Mouse (Mus musculus) erythroblast, adult 5-6 weeks (primary cell): ENCODE data around the gene Fam187b. TPM values are rescaled to one million over a fixed set of nuclear protein-coding genes. Genes with fewer than 3 reads are reported as not detected.
"Not testable (repeated sequence)": the region's sequence is repeated elsewhere in the genome, so short reads cannot be mapped to it uniquely, and the experiment has no call there.

Experiments
- ATAC-seq: replicated peaks from 2 replicates; pipeline ENCODE4 v1.8.0; 2016; ENCODE audit warnings: moderate number of reproducible peaks, mild to moderate bottlenecking, moderate TSS enrichment, inconsistent platforms; ENCODE audit not compliant: poor library complexity, low FRiP score, severe bottlenecking
- total RNA-seq, 2 experiments: library from RNA; stranded (forward) in 1 of 2; stranded (reverse) in 1 of 2; fragments of 150-400 nt in 1 of 2; fragments of 200-764, 138-1000 nt in 1 of 2; gene quantifications; 2 replicates each; pipeline versions ENCODE4 v1.2.3 to v1.2.4; 2015 to 2017; ENCODE audit warnings: low replicate concordance in 2 of 2

Fam187b gene
- total RNA-seq (2015; ENCODE audit: low replicate concordance), result not detected in 2 replicates
- total RNA-seq (2017; ENCODE audit: low replicate concordance), result not detected in 2 replicates

GRCm38 (mm10) chr7:30973501-30974289, at the start of gene Fam187b:
Gene Fam187b (plus strand): TSS chr7:30973790.
- peak; percentile 96 for ATAC-seq

DNA sequence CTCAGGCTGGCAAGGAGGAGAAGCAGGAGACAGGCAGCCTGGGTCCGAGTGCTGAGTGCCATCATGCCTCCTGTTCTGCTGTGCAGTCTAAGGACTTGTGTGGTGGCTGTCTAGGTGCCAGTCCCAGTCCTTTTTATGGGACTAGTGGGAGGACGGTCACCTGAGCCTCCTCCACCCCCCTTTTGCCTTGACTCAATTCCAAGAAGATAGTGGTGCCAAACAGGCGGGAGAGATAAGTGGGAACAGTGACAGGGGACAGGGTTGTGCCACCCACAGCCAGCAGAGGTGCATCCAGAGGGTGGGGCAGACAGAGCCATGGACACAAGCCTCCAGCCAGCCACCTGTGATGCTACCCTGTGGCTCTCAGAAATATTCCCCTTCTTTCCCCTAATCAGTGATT, 49.5 kb upstream of the Fam187b start:
- no peak for ATAC-seq

- ATAC-seq, result not testable (repeated sequence)
These were observed 49.0 kb upstream of the Fam187b start, which contains the start of gene Hamp2 for GRCm38 (mm10) chr7:30924581-30924980. Gene Hamp2 (minus strand): TSS chr7:30924681.

DNA sequence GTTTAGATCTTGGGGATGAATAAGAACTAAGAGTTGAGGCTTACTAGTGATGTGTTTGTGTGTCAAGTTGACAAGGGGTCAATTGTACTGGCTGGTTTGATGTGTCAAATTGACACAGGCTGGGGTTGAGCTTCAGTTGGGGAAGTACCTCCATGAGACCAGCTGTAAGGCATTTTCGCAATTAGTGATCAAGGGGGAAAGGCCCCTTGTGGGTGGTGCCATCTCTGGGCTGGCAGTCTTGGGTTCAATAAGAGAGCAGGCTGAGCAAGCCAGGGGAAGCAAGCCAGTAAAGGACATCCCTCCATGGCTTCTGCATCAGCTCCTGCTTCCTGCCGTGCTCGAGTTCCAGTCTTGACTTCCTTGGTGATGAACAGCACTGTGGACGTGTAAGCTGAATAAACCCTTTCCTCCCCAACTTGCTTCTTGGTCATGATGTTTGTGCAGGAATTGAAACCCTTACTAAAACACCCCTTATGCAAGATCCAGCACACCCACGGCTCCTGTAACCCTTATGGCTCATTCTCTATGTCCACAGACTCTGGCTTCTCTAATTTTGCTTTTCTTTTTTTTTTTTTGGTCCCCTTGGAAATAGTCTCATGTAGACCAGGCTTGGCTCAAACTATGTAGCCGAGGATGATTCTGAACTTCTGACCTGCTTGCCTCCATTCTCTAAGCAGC, 38.0 kb upstream of the Fam187b start:
- ATAC-seq, result not testable (repeated sequence)

- not testable (repeated sequence) for ATAC-seq
These were observed 33.5 kb upstream of the Fam187b start for GRCm38 (mm10) chr7:30940070-30940469.

- not testable (repeated sequence) for ATAC-seq
These were observed 31.2 kb upstream of the Fam187b start for GRCm38 (mm10) chr7:30942365-30942764.

DNA sequence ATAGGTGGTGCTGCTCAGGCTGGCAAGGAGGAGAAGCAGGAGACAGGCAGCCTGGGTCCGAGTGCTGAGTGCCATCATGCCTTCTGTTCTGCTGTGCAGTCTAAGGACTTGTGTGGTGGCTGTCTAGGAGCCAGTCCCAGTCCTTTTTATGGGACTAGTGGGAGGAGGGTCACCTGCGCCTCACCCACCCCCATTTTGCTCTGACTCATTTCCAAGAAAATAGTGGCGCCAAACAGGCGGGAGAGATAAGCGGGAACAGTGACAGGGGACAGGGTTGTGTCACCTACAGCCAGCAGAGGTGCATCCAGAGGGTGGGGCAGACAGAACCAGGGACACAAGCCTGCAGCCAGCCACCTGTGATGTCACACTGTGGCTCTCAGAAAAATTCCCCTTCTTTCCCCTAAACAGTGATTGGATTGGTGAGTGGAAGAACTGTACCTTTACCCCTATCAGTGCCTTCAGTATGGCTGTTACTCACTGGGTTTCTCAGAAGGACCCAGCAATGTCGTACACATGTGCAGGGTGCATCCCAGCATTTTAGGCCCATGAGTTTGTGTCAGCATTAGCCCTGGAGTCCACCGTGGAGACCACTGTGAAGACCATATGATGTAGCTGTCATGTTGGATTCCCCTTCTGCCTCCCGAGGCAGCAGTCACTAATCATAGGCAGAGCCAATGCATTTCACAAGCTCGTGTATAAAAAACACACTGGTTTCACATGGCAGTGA, 29.5 kb upstream of the Fam187b start, which contains the start of gene Hamp:
Gene Hamp, minus strand, starts transcription at position 124 of the 727 bp plus-strand sequence.
- no peak for ATAC-seq

DNA sequence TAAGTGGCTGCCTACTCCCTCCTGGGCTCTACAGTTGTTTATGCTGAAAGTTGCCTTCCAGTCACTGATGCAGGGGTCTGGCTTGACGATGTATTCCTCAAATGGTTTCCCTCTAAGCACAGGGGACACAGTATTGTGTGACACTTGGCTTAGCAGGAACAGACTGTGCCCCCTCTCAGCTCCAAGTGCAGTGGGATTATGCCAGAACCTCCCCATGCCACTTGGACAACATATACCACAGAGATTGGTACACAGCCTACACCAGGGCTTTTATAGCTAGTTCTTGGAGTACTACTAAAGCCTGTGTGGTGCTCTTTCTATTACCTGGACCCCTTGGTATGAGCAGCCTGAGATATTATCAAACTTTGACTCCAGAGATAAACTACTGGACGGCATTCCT, 28.9 kb upstream of the Fam187b start:
- ATAC-seq, result not testable (repeated sequence)

DNA sequence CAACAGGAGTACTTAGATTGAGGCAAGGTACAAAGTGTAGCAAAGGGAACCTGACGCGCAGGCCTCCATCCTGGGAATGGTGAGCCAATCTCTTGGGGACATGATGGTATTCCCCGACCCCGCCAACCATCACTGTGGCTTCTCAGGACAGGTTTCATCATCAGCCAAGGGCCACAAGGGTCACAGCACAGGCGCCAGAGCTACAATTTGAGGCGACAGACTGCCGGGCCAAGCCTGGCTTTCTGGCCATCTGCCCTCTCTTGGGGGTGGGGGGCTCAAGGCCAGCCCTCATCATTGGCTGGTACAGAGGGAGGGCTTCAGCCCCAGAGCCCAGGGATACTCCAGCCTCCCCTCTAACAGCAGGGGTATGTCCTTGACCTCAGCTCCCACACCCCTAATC, 28.1 kb upstream of the Fam187b start:
- ATAC-seq, result 0 out of 2 replicates have a peak, but pooled peaks have one; percentile 24

- no peak for ATAC-seq
These were observed 27.7 kb upstream of the Fam187b start for GRCm38 (mm10) chr7:30945876-30946275.

- ATAC-seq, result not testable (repeated sequence)
These were observed 23.7 kb upstream of the Fam187b start for GRCm38 (mm10) chr7:30949902-30950301.

DNA sequence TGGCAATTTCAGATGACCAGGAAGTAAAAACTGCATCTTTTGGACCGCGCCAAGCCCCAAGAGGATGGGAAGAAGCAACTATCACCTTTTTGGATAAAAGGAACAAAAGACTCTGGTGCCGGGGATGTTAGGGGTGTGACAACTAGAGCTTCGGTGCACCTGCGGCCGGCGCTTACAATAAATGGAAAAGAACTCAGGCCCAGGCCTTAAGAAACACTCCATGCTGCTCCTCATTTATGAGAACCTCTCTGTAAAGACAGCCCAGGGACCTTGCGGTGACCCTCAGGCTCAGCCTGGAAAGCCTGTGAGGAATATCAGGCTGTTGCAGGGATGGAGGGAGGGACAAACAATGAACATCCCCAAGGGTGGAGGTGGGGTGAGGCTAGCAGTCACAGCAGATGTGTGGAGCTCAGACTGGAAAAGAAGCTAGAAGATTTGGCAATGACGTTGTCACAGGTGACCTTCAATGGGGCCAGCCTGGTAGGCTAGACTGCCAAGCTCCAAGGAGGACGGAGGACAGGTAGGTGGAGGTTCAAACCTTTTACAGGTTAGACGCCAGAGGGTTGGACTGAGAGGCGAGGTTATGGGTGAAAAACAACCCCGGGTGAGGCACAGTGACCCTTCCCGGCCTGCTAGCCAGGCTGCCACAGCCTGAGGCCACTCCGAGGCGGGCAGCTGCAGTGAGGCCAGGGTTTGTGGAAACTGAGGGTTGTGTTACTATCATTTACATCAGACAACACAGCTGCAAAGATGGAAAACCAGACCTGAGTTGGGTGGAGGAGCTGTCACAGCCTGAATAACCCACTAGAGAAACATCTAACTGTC, 20.9 kb upstream of the Fam187b start:
- no peak for ATAC-seq

GRCm38 (mm10) chr7:30953459-30953858, 20.1 kb upstream of the Fam187b start:
- no peak for ATAC-seq

- no peak for ATAC-seq
These were observed 19.6 kb upstream of the Fam187b start for GRCm38 (mm10) chr7:30954036-30954435.

DNA sequence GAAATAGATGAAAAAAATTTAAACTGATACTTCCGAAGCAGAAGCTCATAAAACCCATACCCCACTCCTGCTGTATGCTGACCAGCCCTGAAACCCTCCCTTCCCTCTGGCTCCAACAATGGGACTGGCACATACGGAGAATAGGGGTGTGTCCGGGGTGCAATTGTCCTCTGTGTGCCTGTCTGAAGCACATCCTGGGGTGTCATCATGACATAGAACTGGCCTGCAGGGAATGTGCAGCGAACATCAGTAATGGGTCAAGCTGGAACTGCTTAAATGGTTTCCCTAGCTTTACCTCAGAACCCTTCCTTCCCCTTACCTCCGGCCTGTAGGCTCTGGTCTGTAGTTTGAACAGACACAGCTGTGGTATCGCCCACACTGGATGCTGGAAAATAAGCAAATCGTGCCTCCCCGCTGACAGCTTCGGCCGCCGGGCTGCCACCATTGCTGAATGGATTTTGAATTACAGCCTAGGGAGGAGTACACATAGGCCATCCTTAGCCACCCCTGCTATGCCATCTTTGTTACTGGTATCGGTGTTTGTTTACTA, 18.5 kb upstream of the Fam187b start:
- ATAC-seq, result no peak

DNA sequence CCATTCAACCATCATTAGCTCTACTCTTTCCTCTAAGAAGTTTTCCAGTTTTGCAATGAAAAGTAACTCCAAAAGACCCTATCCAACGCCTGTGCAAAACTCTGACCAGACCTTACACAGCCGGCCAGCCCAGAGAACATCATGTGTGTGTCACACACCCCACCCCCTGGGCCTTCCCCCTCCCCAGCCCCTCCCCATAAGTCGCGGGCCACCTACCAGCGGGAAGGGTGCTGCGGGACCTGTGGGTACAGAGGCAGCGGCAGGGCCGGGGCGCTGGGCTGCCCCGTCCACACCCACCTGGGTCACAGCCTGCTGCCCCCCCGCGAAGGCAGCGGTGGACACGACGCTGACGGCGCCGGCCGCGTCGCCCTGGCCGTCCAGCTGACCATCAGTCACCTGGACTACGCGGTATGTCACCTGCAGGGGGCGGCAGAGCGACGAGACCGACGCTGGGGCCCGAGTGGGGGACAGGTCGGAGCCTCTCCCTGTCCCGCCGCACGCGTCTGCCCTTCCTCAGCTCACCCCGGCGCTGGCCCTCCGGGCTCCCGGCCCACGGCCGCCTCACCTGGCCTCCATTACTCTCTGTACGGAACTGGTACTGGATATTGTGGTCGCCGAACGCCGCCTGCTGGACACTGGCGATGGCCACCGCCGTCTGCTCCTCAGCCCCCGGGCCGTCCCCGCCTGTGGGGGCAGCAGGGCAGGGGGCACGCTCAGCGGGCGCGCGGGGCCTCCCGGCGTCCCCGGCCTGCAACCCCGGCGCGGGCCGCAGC, 17.8 kb upstream of the Fam187b start:
- ATAC-seq, result peak; percentile 76

GRCm38 (mm10) chr7:30956357-30956751, 17.2 kb upstream of the Fam187b start:
- no peak for ATAC-seq

- ATAC-seq, result peak; percentile 28
These were observed 16.7 kb upstream of the Fam187b start, which contains the start of gene Usf2 for GRCm38 (mm10) chr7:30956756-30957366. Gene Usf2 (minus strand): TSS chr7:30956803.
